Mouse (Mus musculus): ENCODE results near the gene Zfp36l2.
A peak's percentile ranks its signal among the peaks of the same experiment; 100 is the strongest.
"Not testable (repeated sequence)": the region's sequence is repeated elsewhere in the genome, so short reads cannot be mapped to it uniquely, and the experiment has no call there.

The Zfp36l2 gene

DNA sequence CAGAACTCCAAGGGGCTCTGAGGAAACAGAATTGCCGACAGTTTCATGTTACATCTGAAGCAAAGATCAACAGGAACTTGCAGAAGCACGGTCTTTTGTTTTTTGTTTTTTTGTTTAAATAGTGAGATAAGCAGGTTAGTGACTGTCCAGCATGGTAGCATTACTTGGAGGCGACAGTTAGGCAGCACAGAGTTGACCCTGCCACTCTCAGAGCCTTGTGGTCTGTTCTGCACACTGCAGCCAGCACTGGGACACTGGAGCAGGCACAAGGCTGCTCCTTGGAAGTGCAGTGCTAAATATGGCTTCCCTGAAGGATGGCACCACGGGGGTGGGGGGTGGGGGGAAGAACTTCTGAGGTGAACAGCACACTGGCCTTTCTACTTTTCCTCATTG lies 7.3 kb upstream of the Zfp36l2 start:
- DNase-seq (ENCODE audit: low read depth, low spot score): no peak

GRCm38 (mm10) chr17:84194282-84195002 lies 6.7 kb upstream of the Zfp36l2 start:
- no peak for DNase-seq (ENCODE audit: low read depth, low spot score)

DNA sequence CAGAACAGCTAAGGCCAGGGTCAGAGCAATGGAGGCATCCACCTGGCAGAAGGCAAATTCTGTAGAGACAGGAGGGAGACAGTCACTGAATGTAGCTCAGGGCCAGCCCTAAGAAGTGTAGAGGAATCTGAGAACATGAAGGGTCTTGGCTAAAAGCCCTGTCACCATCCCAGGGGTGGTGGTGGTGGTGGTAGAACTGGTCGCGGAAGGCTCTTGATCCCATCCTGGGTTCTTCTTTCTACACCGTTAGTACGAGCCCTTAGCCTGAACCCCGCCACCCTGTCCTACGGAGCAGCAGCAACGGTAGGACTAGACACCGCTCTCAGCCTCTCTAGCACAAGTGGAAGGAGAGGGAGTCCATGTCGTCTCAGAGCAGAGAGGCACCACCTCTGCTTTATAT lies 5.7 kb upstream of the Zfp36l2 start:
- no peak for DNase-seq (ENCODE audit: low read depth, low spot score)

GRCm38 (mm10) chr17:84191946-84192345 lies 4.2 kb upstream of the Zfp36l2 start:
- no peak for DNase-seq (ENCODE audit: low read depth, low spot score)

- peak; percentile 85 for DNase-seq (ENCODE audit: low read depth, low spot score)
Observed at GRCm38 (mm10) chr17:84190885-84191284, 3.1 kb upstream of the Zfp36l2 start.

- no peak for DNase-seq (ENCODE audit: low read depth, low spot score)
Observed at GRCm38 (mm10) chr17:84189127-84189854, 1.5 kb upstream of the Zfp36l2 start.

DNA sequence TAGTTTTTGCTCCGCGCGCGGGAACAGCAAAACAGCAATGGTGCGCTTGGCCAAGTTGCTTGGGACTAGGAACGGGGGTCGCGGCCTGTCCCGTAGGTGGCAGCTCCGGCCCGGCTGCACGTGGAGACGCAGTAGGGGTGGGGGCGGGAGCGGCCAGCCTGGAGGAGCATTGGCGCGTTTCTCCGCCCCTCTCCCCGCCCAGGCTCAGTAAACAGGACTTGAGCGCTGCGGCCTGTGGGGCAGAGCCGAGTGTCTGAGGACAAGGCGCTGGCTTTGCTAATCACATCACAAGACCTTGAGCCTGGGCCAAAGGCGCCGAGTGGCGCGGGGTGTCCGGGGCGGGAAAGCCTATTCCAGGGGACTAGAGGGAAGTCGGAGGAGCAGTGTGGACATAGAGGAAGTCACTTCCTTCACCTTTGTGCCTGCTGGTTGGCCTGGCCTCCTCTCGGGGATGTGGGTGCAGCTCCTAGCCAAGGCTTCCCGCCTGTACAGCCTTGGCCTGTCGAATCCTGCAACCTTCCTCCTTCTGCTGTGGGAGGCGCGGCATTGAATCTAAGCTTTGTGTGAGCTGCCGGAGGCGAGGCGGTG lies 721 bp upstream of the Zfp36l2 start:
- DNase-seq (ENCODE audit: low read depth, low spot score): peak; percentile 86

- DNase-seq (ENCODE audit: low read depth, low spot score): not testable (repeated sequence)
Observed at GRCm38 (mm10) chr17:84187264-84187663, 483 bp downstream of the Zfp36l2 start.

GRCm38 (mm10) chr17:84186451-84187202 lies 1.1 kb downstream of the Zfp36l2 start:
- DNase-seq (ENCODE audit: low read depth, low spot score): no peak

GRCm38 (mm10) chr17:84185581-84186450 lies 1.9 kb downstream of the Zfp36l2 start:
- no peak for DNase-seq (ENCODE audit: low read depth, low spot score)

DNA sequence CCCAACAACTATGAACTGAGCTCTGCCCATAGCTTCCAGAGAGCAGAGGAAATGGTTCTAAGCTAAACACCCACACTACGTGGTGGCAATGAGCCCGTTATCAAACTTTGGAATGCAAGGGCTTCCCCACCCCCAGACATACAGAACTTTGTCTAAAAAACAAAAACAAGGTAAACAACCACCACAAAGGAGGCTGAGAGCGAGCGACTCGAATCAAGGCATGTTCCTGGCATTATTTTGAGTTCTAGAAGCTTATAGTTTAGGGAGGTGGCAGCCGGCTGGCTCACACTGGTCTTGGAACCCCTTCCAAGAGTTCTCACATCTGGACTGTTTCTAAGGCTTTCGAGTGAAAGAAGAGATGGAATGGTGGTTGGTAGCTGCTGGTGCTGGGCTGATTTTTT lies 2.7 kb downstream of the Zfp36l2 start:
- no peak for DNase-seq (ENCODE audit: low read depth, low spot score)

GRCm38 (mm10) chr17:84183291-84183781 lies 4.4 kb downstream of the Zfp36l2 start:
- peak; percentile 82 for DNase-seq (ENCODE audit: low read depth, low spot score)

- peak; percentile 72 for DNase-seq (ENCODE audit: low read depth, low spot score)
Observed at GRCm38 (mm10) chr17:84182311-84183271, 5.2 kb downstream of the Zfp36l2 start.

DNA sequence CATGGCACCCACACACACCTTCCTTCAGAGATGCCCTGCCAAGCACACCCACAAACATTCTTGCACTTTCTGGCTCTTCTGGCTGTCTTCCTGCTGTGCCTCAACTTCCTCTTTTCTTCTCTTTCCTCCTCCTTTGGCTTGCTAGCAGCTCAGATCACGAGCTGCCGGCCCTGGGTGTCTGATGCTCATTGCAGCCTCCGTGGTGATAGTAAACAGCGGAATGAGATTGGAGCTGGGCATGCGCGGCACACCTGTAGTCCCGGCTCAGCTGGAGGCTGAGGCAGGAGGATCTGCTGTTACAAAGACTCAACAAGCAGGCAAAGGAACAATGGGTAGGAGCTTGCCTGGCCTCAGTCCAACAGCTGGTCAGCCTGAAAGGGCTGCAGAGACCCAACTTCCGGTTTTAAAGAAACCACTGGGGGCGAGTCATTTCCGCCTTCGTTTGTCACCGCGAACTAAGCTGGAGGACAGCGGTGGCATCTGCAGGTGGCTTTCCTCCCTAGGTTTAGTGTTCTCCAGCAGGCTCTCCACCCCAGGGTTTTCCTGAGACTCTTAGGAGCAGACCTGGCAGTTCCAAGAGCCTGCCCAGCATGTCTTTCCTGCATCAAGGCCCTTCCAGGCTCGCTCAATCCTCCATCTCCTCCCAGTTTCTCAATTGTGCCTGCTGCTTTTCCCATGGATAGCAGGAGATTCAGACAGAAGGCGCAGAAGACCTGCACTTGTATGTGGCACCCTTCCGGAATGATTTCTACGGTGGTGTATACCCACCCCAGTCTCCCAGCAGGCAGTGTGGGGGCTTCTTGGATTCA lies 6.0 kb downstream of the Zfp36l2 start:
- no peak for DNase-seq (ENCODE audit: low read depth, low spot score)

DNA sequence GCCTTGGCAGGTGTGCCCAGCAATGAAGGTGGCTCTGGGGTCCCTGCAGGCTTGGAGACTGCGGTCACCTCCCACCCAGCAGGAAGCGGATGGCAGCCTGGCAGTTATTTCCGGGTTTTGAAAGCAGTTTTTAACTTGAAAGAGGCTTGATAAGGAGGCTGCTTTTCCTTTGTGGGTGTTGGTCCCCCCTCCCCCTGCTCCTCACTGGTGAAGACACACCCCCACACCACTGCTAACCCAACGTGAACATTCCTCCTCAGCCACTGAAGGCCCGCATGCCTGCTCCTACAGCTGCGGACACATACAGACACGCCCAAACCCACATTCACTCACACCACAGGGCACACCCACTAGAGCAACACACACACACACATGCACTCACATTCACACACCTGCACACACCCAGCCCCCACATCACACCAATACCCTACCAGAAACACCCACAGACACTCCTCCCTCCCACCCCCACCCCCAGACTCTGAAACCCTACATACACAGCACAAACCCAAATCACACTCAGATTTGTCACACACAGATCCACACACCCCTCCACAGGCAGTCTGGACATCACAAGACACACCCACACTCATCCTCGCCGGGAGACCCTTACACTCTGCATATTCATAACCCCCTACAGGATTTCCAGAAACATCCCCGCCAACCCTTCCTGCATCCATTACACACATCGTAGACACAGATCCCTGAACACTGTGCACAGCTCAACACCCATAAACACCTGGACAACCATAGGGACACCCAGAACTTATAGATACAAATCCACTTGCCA lies 6.8 kb downstream of the Zfp36l2 start:
- no peak for DNase-seq (ENCODE audit: low read depth, low spot score)

DNA sequence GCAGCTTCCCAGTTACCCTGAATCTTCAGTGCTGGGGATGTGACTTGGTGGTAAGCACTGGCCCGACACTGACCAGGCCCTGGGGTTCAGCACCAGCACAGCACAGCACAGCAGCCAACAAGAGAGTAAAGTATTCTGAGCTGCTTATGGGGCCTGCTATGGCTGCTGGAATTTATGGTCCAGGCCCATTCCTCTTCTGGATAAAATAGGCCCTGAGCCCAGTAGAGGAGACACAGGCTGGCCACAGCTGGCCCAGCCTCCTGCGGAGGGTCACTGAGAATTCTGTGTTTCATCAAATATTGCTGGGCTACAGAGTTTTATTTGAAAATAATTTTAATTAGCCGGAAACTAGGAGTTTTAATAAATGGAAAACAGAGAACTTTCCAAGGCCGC lies 7.8 kb downstream of the Zfp36l2 start:
- DNase-seq (ENCODE audit: low read depth, low spot score): no peak

- no peak for DNase-seq (ENCODE audit: low read depth, low spot score)
Observed at GRCm38 (mm10) chr17:84179026-84179972, 8.4 kb downstream of the Zfp36l2 start.

Data from mesoderm, embryonic 11.5 days (tissue).